Mouse (Mus musculus) heart, embryonic 16.5 days (tissue): ENCODE results near the gene Trim10. TPM values are rescaled to one million over a fixed set of nuclear protein-coding genes. Genes with fewer than 3 reads are reported as not detected.
"Not testable (repeated sequence)": the region's sequence is repeated elsewhere in the genome, so short reads cannot be mapped to it uniquely, and the experiment has no call there.

Source experiments
- ATAC-seq: fragments of 200-750 bp; cut with Nextera tagmentation; replicated peaks from 2 replicates; pipeline ENCODE4 v1.8.0; 2017; ENCODE audit warnings: moderate number of reproducible peaks; ENCODE audit not compliant: insufficient read depth, low FRiP score; ENCODE audit errors: extremely low read depth
- H3K27ac ChIP-seq: fragments of 300-500 bp; sonication (generic); 2 replicates; pipeline ENCODE4 v1.5.1; 2014; ENCODE audit warnings: mild to moderate bottlenecking, low read length, control low read depth, moderate library complexity
- H3K27me3 ChIP-seq: fragments of 300-500 bp; sonication (generic); 2 replicates; pipeline ENCODE4 v1.6.1; 2014; ENCODE audit warnings: low read length, mixed read lengths; ENCODE audit not compliant: control insufficient read depth, insufficient read depth
- H3K36me3 ChIP-seq: fragments of 300-500 bp; sonication (generic); 2 replicates; pipeline ENCODE4 v1.6.1; 2014; ENCODE audit not compliant: control insufficient read depth, insufficient read depth
- H3K4me1 ChIP-seq: fragments of 300-500 bp; sonication (generic); 2 replicates; pipeline ENCODE4 v1.6.1; 2014; ENCODE audit warnings: low read length, mixed read lengths; ENCODE audit not compliant: control insufficient read depth, insufficient read depth
- H3K4me2 ChIP-seq: fragments of 300-500 bp; sonication (generic); 2 replicates; pipeline ENCODE4 v1.6.1; 2014; ENCODE audit warnings: low read depth, mild to moderate bottlenecking, control low read depth, low read length
- H3K4me3 ChIP-seq: fragments of 300-500 bp; sonication (generic); 2 replicates; pipeline ENCODE4 v1.5.1; 2014; ENCODE audit warnings: mild to moderate bottlenecking, control low read depth, low read length
- H3K9ac ChIP-seq: fragments of 300-500 bp; sonication (generic); 2 replicates; pipeline ENCODE4 v1.6.1; 2014; ENCODE audit warnings: low read length, control low read depth
- H3K9me3 ChIP-seq: fragments of 300-500 bp; sonication (generic); replicated peaks from 2 replicates; pipeline ENCODE4 v1.6.1; 2016; ENCODE audit warnings: low read length; ENCODE audit not compliant: control insufficient read depth
- WGBS: fragments of 180-500 bp; shearing (Covaris S2); extraction: QIAGEN DNeasy Blood & Tissue Kit; methylation state at CpG from one replicate; pipeline ENCODE4 v1.1.7; 2014; 5-methylcytosine and 5-hydroxymethylcytosine counted together
- polyA plus RNA-seq: library from polyadenylated mRNA; unstranded; fragments of >200 nt; fragmentation: Nextera tagmentation; extraction: Ambion mirVana; gene quantifications from 2 replicates; pipeline ENCODE4 v1.2.1, GENCODE M21; 2015

The Trim10 gene
- polyA plus RNA-seq = 5.8 and 6.1 TPM in 2 replicates

GRCm38 (mm10) chr17:36869284-36869954 lies at the start of gene Trim10:
Gene Trim10 (plus strand): TSS chr17:36869574.
- no peak for ATAC-seq
- no peak within 1 kb of the TSS for H3K4me2 ChIP-seq
- peaks cover 20% of the 10 kb centered on the region for H3K27me3 ChIP-seq
- H3K27ac ChIP-seq = no peak within 1 kb of the TSS
- H3K4me1 ChIP-seq = no peaks in the 10 kb centered on the region
- WGBS = 79% methylated on average over 4 of the region's 4 CpGs
- no peaks in the 10 kb centered on the region for H3K9me3 ChIP-seq
- no peak within 1 kb of the TSS for H3K4me3 ChIP-seq
- no peaks in the 10 kb centered on the region for H3K36me3 ChIP-seq
- no peak within 1 kb of the TSS for H3K9ac ChIP-seq

DNA sequence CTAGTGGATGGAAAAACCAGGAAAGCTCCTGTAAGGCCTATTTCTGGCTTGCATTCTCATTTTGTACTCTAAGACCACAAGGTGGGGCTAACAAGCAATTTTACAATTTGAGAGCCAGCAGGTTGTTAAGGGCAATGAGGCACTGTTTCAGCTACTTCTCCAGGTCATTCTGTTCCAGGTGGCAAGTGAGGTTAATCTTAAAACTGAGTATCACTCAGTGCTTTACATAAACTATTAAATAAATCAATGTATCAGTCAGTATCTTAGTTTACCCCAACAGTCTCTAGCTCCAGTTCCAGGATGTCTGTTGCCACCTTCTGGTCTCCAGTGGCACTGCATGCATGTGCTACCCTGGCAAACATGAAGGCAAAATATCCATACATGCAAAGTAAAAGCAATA lies 45.4 kb upstream of the Trim10 start:
- Histone ChIP-seq H3K9ac (no peak overlapping the region), H3K27me3 (no peaks in the 10 kb centered on the region), H3K4me1 (no peaks in the 10 kb centered on the region), H3K4me3 (no peak overlapping the region), H3K36me3 (no peaks in the 10 kb centered on the region), H3K4me2 (no peak overlapping the region), H3K9me3 (no peaks in the 10 kb centered on the region), H3K27ac (no peak overlapping the region)
- no peak for ATAC-seq

- no peak overlapping the region for H3K4me3 ChIP-seq
- no peak overlapping the region for H3K27ac ChIP-seq
- H3K4me1 ChIP-seq = no peaks in the 10 kb centered on the region
- no peaks in the 10 kb centered on the region for H3K36me3 ChIP-seq
- WGBS = 20% methylated on average over 4 of the region's 4 CpGs
- ATAC-seq = no peak
- no peaks in the 10 kb centered on the region for H3K27me3 ChIP-seq
- H3K9ac ChIP-seq = no peak overlapping the region
- H3K4me2 ChIP-seq = no peak overlapping the region
- no peaks in the 10 kb centered on the region for H3K9me3 ChIP-seq
These were observed 43.8 kb upstream of the Trim10 start for GRCm38 (mm10) chr17:36825525-36825924.

DNA sequence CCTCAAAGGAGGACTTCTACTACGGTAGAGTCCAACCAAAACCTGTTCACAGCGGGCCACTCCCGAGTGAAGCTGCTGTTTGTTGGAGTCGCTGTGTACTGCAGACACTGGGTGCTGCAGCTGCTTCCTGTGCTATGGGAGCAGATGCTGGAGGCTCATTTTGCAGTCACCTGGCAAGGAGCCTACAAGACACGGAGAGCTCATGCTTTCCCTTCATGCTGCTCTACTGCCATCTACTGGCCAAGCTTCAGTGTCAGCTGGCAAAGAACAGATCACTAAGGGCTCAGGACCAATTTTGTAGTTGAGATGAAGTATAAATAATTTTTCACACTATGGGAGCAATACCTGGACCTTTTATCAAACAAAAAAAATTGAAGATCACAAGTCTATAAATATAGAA lies 43.4 kb upstream of the Trim10 start:
- H3K9ac ChIP-seq, H3K4me2 ChIP-seq, H3K27ac ChIP-seq, H3K4me1 ChIP-seq, H3K9me3 ChIP-seq, H3K4me3 ChIP-seq, H3K36me3 ChIP-seq, H3K27me3 ChIP-seq: not testable (repeated sequence)
- ATAC-seq = peak; percentile 28; the same call in 1 of the 2 replicates
- WGBS = 14% methylated on average over 5 of the region's 5 CpGs

- Histone ChIP-seq H3K4me3 (no peak overlapping the region), H3K9me3 (no peaks in the 10 kb centered on the region), H3K27me3 (no peaks in the 10 kb centered on the region), H3K27ac (no peak overlapping the region), H3K9ac (no peak overlapping the region), H3K4me2 (no peak overlapping the region), H3K36me3 (no peaks in the 10 kb centered on the region), H3K4me1 (no peaks in the 10 kb centered on the region)
- no peak for ATAC-seq
- WGBS = 81% methylated on average over 2 of the region's 2 CpGs
These were observed 40.9 kb upstream of the Trim10 start for GRCm38 (mm10) chr17:36828488-36828887.

GRCm38 (mm10) chr17:36830470-36830869 lies 38.9 kb upstream of the Trim10 start:
- 70% methylated on average over 3 of the region's 3 CpGs for WGBS
- H3K4me2 ChIP-seq = no peak overlapping the region

GRCm38 (mm10) chr17:36832694-36833093 lies 36.7 kb upstream of the Trim10 start:
- Histone ChIP-seq H3K4me1 (peaks cover 6% of the 10 kb centered on the region), H3K27ac (no peak overlapping the region), H3K9ac (no peak overlapping the region), H3K36me3 (no peaks in the 10 kb centered on the region), H3K4me3 (no peak overlapping the region), H3K4me2 (no peak overlapping the region), H3K27me3 (no peaks in the 10 kb centered on the region), H3K9me3 (no peaks in the 10 kb centered on the region)
- ATAC-seq = no peak
- 45% methylated on average over 4 of the region's 4 CpGs for WGBS

More at GRCm38 (mm10) chr17:36830470-36830869, 38.9 kb upstream of the Trim10 start:
- H3K27ac ChIP-seq = no peak overlapping the region
- no peaks in the 10 kb centered on the region for H3K4me1 ChIP-seq
- no peak overlapping the region for H3K4me3 ChIP-seq
- no peak for ATAC-seq
- H3K27me3 ChIP-seq = no peaks in the 10 kb centered on the region
- H3K9ac ChIP-seq = no peak overlapping the region
- H3K9me3 ChIP-seq = no peaks in the 10 kb centered on the region
- no peaks in the 10 kb centered on the region for H3K36me3 ChIP-seq

DNA sequence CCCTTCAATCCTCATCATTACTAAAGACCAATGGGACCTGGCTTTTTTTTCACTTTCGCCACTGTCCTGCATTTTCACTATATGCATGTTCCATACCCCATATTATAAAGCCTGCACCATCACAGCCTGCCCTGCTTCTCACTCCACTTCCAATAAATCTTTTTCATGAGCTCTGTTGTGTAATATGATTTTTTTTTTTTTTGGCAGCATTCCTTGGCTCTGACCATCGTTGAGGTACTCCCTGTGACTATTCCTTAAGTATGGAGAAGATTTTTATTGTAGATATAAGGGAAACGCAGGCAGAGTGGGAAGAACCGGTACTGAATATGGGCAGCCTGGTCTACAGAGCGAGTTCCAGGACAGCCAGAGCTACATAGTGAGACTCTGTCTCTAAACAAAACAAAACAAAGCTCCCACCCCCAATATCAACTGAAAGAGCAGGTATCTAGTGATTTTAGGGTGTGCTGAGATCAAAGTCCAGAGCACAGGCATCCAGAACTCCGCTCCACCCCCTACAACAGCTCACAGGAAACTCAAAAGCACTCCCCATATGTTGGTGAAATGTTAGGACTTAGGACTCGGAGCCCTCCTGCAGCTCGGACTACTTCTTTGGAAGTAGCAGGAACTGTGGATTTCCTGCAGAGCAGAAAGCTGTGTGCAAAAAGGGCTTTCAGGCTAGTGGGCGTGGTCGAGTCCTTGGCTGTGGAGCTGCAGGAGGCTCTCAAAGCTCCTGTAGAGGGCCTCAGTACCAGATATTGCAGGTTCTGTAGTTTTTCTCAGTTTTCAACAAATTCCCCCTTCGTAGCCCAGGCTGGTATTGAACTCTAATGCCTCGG lies 33.6 kb upstream of the Trim10 start:
- Histone ChIP-seq H3K36me3 (no peaks in the 10 kb centered on the region; the same call in 1 of the 2 replicates), H3K4me1 (peaks cover 14% of the 10 kb centered on the region), H3K4me3 (peak overlapping the region; percentile 79), H3K27me3 (no peaks in the 10 kb centered on the region), H3K9ac (peak overlapping the region; percentile 91), H3K9me3 (no peaks in the 10 kb centered on the region), H3K27ac (peak overlapping the region; percentile 87), H3K4me2 (peak overlapping the region; percentile 84)
- 33% methylated on average over 12 of the region's 12 CpGs for WGBS
- no peak for ATAC-seq

DNA sequence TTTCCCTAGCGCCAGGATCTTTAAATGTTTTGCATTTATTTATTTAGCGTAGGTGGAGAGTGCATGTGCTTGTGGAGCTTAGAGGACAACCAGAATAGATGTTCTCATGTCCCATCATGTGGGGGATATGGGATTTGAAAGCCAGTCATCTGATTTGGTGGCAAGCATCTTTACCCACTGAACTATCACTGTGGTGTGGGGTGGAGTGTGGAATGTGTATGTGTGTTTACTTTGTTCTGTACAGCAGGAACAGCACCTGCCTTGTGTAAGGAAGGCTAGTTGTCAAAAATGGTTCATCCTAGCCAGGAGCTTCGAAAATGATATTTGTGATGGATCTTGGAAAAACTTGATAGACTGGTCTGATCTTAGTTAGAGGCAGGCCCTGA lies 33.0 kb upstream of the Trim10 start:
- no peaks in the 10 kb centered on the region for H3K27me3 ChIP-seq
- peak overlapping the region; percentile 79 for H3K4me3 ChIP-seq
- H3K27ac ChIP-seq = peak overlapping the region; percentile 87
- 16% methylated on average over 3 of the region's 3 CpGs for WGBS
- ATAC-seq = no peak
- peaks cover 14% of the 10 kb centered on the region for H3K4me1 ChIP-seq
- H3K9me3 ChIP-seq = no peaks in the 10 kb centered on the region
- no peaks in the 10 kb centered on the region; the same call in 1 of the 2 replicates for H3K36me3 ChIP-seq
- H3K4me2 ChIP-seq = peak overlapping the region; percentile 84
- peak overlapping the region; percentile 91 for H3K9ac ChIP-seq
